Mouse (Mus musculus): ENCODE measurements around the gene Trim16. TPM values are rescaled to one million over a fixed set of nuclear protein-coding genes. Genes with fewer than 3 reads are reported as not detected.

The Trim16 gene
- polyA plus RNA-seq, 1 experiment from 2014 or later, result 4.9 TPM

GRCm38 (mm10) chr11:62831906-62832305 lies 11.9 kb downstream of the Trim16 start:
- no peak overlapping the region for H3K27ac ChIP-seq
- no peaks in the 10 kb centered on the region for H3K4me1 ChIP-seq (replicated peaks)
- H3K36me3 ChIP-seq, result no peaks in the 10 kb centered on the region; the same call in 1 of the 2 replicates
- no peaks in the 10 kb centered on the region for H3K9me3 ChIP-seq (replicated peaks)
- H3K4me2 ChIP-seq, result no peak overlapping the region
- H3K9ac ChIP-seq, result no peak overlapping the region
- no peaks in the 10 kb centered on the region for H3K27me3 ChIP-seq
- no peak overlapping the region for H3K4me3 ChIP-seq
- no peak for ATAC-seq (replicated peaks; ENCODE audit: insufficient number of reproducible peaks, insufficient read depth, low FRiP score, low read depth)

DNA sequence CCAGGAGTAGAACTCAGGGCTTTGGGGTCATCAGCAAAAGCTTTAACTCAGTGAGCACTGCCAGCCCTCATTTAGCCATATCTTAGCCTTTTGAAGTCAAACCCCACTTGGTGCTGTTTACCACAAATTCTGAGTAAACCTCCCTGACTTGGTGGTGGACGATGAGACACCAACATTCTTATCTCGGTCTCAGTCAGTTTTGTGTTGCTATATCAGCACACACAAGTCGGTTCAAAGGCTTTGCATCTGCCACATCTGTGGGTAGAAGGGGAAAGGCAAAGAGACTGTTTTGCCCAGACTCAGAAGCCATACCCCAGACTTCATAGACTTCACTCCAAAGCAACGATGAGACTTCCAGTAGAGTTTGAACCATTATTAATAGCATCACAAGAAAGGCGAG lies 24.5 kb downstream of the Trim16 start:
- no peak overlapping the region for H3K27ac ChIP-seq
- H3K4me3 ChIP-seq, result no peak overlapping the region
- no peaks in the 10 kb centered on the region; the same call in 1 of the 2 replicates for H3K36me3 ChIP-seq
- H3K9ac ChIP-seq, result no peak overlapping the region
- no peak overlapping the region for H3K4me2 ChIP-seq
- 72% methylated on average over 5 of the region's 5 CpGs for WGBS
- ATAC-seq (replicated peaks; ENCODE audit: insufficient number of reproducible peaks, insufficient read depth, low FRiP score, low read depth), result no peak
- H3K27me3 ChIP-seq, result no peaks in the 10 kb centered on the region
- no peaks in the 10 kb centered on the region for H3K9me3 ChIP-seq (replicated peaks)
- H3K4me1 ChIP-seq (replicated peaks), result peaks cover 8% of the 10 kb centered on the region

- WGBS, result 65% methylated on average over 3 of the region's 3 CpGs
- H3K4me3 ChIP-seq, result no peak overlapping the region
- H3K36me3 ChIP-seq, result no peaks in the 10 kb centered on the region; the same call in 1 of the 2 replicates
- no peaks in the 10 kb centered on the region for H3K9me3 ChIP-seq (replicated peaks)
- no peak for ATAC-seq (replicated peaks; ENCODE audit: insufficient number of reproducible peaks, insufficient read depth, low FRiP score, low read depth)
- no peak overlapping the region for H3K9ac ChIP-seq
- H3K4me1 ChIP-seq (replicated peaks), result peaks cover 8% of the 10 kb centered on the region
- no peak overlapping the region for H3K4me2 ChIP-seq
- H3K27ac ChIP-seq, result no peak overlapping the region
- H3K27me3 ChIP-seq, result no peaks in the 10 kb centered on the region
Observed at GRCm38 (mm10) chr11:62845730-62846129, 25.7 kb downstream of the Trim16 start.

DNA sequence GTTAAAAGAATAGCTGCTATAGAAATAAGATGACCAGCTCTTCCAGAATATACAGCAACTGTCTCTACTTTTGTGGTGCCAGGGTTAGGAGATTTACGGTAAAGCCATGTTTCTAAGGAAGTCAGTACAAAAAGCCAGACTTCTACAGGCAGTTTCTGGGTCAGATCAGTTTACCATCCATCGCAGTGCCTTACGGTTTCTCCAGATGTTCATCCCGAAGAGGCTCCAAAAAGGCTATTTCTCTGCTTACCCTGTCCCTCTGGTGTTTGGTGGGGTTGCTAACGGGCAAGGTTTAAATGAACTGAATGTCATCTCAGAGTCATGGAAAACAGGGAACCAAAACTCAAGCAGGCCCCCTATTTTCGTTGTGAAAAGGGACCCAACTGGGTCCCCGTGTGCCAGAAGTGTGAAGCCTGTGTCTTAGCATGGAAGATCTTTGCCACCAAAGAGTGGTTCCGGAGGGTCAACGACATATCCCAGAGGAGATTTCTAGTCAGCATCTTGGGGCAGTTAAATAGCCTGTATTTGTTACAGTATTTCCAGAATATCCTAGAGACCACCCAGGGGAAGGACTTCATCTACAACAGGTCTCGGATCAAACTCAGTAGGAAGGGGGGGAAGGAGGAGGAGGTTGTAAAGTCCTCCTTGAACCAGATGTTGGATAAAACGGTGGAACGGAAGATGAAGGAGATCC lies 27.1 kb downstream of the Trim16 start, which contains the start of gene Fbxw10:
Gene Fbxw10 (plus strand): TSS at position 109 of the 694 bp plus-strand sequence.
- no peak for ATAC-seq (replicated peaks; ENCODE audit: insufficient number of reproducible peaks, insufficient read depth, low FRiP score, low read depth)
- Histone ChIP-seq H3K36me3 (no peaks in the 10 kb centered on the region), H3K9ac (no peak within 1 kb of the TSS), H3K27me3 (no peaks in the 10 kb centered on the region), H3K9me3 (replicated peaks) (no peaks in the 10 kb centered on the region), H3K4me1 (replicated peaks) (peaks cover 8% of the 10 kb centered on the region), H3K4me2 (peak within 1 kb of the TSS; percentile 45), H3K27ac (no peak within 1 kb of the TSS), H3K4me3 (peak within 1 kb of the TSS; percentile 12; the same call in 1 of the 2 replicates)
- 36% methylated on average over 12 of the region's 12 CpGs for WGBS

- H3K4me2 ChIP-seq, result no peak overlapping the region
- H3K4me1 ChIP-seq (replicated peaks), result peaks cover 8% of the 10 kb centered on the region
- H3K9me3 ChIP-seq (replicated peaks), result no peaks in the 10 kb centered on the region
- 57% methylated on average over 4 of the region's 4 CpGs for WGBS
- no peaks in the 10 kb centered on the region for H3K36me3 ChIP-seq
- no peaks in the 10 kb centered on the region for H3K27me3 ChIP-seq
- H3K27ac ChIP-seq, result no peak overlapping the region
- H3K9ac ChIP-seq, result no peak overlapping the region
- no peak overlapping the region for H3K4me3 ChIP-seq
- ATAC-seq (replicated peaks; ENCODE audit: insufficient number of reproducible peaks, insufficient read depth, low FRiP score, low read depth), result no peak
Observed at GRCm38 (mm10) chr11:62847655-62848191, 27.7 kb downstream of the Trim16 start.

DNA sequence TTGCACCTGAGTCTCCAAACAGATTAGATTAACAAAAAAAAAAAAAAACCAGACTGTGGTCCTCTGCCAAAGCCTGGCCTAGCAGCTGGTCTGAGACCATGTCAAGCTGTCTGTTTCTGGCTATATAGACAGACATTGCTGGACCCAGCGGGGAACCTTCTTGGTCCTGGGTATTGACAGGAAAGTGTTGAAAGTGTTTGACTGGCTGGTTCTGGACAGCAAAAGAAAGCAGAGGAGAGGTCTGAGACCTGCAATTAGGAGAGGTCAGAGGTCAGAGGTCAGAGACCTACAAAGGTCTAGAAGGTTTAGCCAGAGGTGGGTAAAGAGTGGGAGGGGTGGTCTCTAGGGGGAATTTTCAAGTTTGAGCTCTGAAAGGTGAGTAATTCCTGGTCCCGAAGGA lies 28.3 kb downstream of the Trim16 start:
- WGBS, result 52% methylated on average over 2 of the region's 2 CpGs
- Histone ChIP-seq H3K4me2 (no peak overlapping the region), H3K9ac (no peak overlapping the region), H3K9me3 (replicated peaks) (no peaks in the 10 kb centered on the region), H3K36me3 (no peaks in the 10 kb centered on the region), H3K4me3 (no peak overlapping the region), H3K27me3 (no peaks in the 10 kb centered on the region), H3K4me1 (replicated peaks) (peaks cover 8% of the 10 kb centered on the region), H3K27ac (no peak overlapping the region)
- ATAC-seq (replicated peaks; ENCODE audit: insufficient number of reproducible peaks, insufficient read depth, low FRiP score, low read depth), result no peak

DNA sequence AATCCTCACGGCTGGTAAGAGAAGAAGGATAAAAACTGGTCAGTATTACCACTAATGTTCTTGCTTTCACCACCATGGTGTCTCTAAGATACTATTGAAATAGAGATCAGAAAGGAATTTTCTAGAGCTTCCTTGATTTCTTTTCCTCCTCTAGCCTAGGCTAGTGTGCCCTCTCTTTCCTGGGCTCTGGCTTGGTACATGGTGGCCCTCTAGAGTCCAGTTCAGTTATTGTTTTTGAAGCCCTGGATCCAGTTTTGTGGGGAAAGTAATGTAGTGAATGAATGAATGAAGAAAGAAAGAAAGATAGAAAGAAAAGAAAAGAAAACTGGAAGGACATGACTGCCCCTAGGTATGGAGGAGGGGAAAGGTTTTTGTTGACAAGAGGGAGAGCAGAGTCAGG lies 31.2 kb downstream of the Trim16 start:
- Histone ChIP-seq H3K9ac (no peak overlapping the region), H3K4me3 (no peak overlapping the region), H3K4me1 (replicated peaks) (peaks cover 8% of the 10 kb centered on the region), H3K9me3 (replicated peaks) (no peaks in the 10 kb centered on the region), H3K4me2 (no peak overlapping the region), H3K27ac (no peak overlapping the region), H3K36me3 (no peaks in the 10 kb centered on the region), H3K27me3 (no peaks in the 10 kb centered on the region)
- 71% methylated on average over 1 of the region's 1 CpGs for WGBS
- ATAC-seq (replicated peaks; ENCODE audit: insufficient number of reproducible peaks, insufficient read depth, low FRiP score, low read depth), result no peak

DNA sequence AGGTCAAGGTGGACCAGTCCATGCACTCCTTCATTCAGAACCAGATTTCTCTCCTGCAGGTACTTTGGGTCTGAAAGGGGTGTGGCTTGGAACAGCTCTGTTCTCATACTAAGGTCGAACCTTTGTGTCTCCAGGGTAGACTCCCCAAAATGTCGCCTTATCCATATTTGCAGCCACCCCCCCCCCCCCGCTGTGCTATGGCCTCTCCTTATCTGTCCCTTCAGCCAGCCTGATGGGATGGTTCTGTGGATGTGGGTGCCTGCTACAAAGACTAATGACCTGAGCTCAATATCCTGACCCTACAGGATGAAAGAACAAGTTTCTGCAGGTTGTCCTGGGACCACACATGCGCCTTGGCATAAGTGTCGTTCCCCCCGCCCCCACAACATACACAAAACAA lies 33.3 kb downstream of the Trim16 start:
- H3K36me3 ChIP-seq, result no peaks in the 10 kb centered on the region
- no peak overlapping the region for H3K27ac ChIP-seq
- no peak overlapping the region for H3K9ac ChIP-seq
- H3K4me2 ChIP-seq, result no peak overlapping the region
- H3K4me3 ChIP-seq, result no peak overlapping the region
- no peaks in the 10 kb centered on the region for H3K9me3 ChIP-seq (replicated peaks)
- 81% methylated on average over 6 of the region's 6 CpGs for WGBS
- no peaks in the 10 kb centered on the region for H3K27me3 ChIP-seq
- no peak for ATAC-seq (replicated peaks; ENCODE audit: insufficient number of reproducible peaks, insufficient read depth, low FRiP score, low read depth)
- no peaks in the 10 kb centered on the region for H3K4me1 ChIP-seq (replicated peaks)

DNA sequence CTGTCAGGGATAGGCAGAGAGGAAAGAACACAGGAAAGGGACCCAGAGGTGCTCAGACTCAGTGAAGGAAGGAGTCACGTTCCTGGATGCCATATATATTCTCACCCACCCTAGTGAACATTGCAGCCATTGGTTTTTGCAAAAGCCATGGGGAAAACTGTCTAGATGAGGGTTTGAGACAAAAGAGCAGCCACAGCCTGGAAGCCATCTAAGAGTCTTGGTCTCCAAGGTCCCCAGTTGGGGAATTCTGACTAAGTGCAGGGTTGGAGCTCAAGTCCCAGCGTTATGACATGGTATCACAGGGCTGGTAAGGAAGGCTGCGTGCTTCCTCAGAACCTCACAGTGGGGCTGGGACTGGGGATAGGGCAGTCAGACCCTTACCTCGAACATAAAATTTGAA lies 45.5 kb downstream of the Trim16 start:
- ATAC-seq (replicated peaks; ENCODE audit: insufficient number of reproducible peaks, insufficient read depth, low FRiP score, low read depth), result no peak
- no peak overlapping the region for H3K4me2 ChIP-seq
- H3K9ac ChIP-seq, result no peak overlapping the region
- H3K27ac ChIP-seq, result no peak overlapping the region
- no peak overlapping the region for H3K4me3 ChIP-seq
- no peaks in the 10 kb centered on the region for H3K27me3 ChIP-seq
- no peaks in the 10 kb centered on the region for H3K9me3 ChIP-seq (replicated peaks)
- H3K36me3 ChIP-seq, result no peaks in the 10 kb centered on the region
- WGBS, result 65% methylated on average over 4 of the region's 4 CpGs
- H3K4me1 ChIP-seq (replicated peaks), result no peaks in the 10 kb centered on the region

DNA sequence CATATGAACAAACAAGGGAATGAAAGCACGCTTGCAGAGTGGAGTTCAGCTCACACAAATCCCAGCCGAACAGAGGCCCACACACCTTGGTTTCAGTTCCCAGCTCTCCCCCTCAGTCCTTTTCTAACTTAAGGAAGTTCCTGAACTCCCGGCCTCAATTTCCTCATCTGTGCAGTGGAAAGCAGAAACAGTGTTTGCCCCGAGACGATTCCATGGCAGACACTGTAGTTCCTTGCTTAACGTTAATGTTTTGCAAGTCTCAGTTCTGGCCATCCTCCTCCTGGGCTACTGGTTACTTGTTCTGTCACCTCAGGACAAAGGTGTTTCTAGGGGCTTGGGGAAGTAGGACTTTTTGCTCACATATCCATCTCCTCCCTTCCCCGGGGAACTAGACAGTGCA lies 46.7 kb downstream of the Trim16 start:
- Histone ChIP-seq H3K9ac (no peak overlapping the region), H3K36me3 (no peaks in the 10 kb centered on the region), H3K27me3 (no peaks in the 10 kb centered on the region), H3K4me2 (no peak overlapping the region), H3K9me3 (replicated peaks) (no peaks in the 10 kb centered on the region), H3K4me3 (no peak overlapping the region), H3K27ac (no peak overlapping the region), H3K4me1 (replicated peaks) (no peaks in the 10 kb centered on the region)
- 76% methylated on average over 7 of the region's 7 CpGs for WGBS
- ATAC-seq (replicated peaks; ENCODE audit: insufficient number of reproducible peaks, insufficient read depth, low FRiP score, low read depth), result no peak

GRCm38 (mm10) chr11:62869201-62869600 lies 49.2 kb downstream of the Trim16 start:
- no peak overlapping the region for H3K4me3 ChIP-seq
- H3K27me3 ChIP-seq, result no peaks in the 10 kb centered on the region
- H3K4me1 ChIP-seq (replicated peaks), result no peaks in the 10 kb centered on the region
- 71% methylated on average over 5 of the region's 5 CpGs for WGBS
- H3K9ac ChIP-seq, result no peak overlapping the region
- H3K4me2 ChIP-seq, result no peak overlapping the region
- H3K9me3 ChIP-seq (replicated peaks), result no peaks in the 10 kb centered on the region
- no peak for ATAC-seq (replicated peaks; ENCODE audit: insufficient number of reproducible peaks, insufficient read depth, low FRiP score, low read depth)
- no peak overlapping the region for H3K27ac ChIP-seq
- H3K36me3 ChIP-seq, result no peaks in the 10 kb centered on the region

Measured in heart, embryonic 15.5 days (tissue).